Mouse (Mus musculus): ENCODE data around the gene Casp2.

Casp2 gene

DNA sequence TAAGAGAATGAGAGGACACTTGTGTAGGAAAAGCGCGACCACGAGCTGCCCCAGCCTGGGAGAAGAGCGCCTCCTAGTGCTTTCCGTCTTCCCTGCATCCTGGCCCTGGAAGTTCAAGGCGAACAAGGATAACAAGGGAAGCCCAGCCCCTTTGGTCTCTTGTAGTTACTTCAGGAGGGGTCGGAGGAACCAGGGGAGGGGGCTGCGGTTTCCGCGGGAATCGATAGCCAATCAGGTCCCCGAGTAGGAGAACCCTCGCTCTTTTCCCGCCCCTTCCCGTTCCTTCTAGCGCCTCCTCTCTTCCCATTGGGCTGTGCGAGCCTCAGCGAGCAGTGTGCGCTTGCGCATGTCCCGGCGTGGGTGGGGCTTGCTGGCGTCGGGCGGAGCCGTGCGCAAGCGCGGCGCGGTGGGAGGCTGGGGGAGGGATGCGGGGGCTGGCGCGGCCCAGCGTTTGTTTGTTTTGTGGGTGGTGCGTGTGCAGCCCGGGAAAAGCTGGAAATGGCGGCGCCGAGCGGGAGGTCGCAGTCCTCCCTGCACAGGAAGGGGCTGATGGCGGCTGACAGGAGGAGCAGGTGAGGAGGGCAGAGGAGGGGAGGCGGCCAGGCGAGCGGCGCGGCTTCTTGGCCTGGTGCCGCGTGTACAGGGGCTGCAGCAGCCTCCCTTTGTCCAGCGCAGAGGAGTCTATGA is at the start of gene Casp2:
Casp2 (plus strand) TSS at position 360 of the 687 bp plus-strand sequence.
- peak; percentile 98 for DNase-seq (ENCODE audit: low read depth)

- DNase-seq (ENCODE audit: low read depth) = no peak
These were observed 49.8 kb upstream of the Casp2 start, which contains the start of gene Tas2r144 for GRCm38 (mm10) chr6:42215028-42215427. Gene Tas2r144, plus strand, starts transcription at chr6:42215328.

DNA sequence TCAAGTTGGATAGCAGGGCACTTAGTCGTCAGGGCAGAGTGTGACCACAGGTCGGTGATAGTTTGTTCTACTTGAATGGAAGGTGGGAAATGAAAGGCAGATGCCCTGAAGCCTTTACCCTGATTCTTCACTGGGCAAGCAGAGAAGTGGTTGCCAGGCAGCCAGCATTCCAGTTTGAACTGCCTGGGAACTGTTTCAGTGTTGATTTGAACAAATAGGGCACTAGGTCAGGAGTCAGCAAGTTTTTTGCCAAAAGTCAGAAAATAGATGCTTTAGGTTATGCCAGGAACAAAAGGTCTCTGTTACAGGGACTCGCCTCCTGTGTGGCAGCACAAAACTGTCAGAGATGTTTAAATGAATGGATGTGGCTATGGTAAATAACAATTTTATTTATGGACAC is 42.5 kb upstream of the Casp2 start:
- DNase-seq (ENCODE audit: low read depth) = no peak

DNA sequence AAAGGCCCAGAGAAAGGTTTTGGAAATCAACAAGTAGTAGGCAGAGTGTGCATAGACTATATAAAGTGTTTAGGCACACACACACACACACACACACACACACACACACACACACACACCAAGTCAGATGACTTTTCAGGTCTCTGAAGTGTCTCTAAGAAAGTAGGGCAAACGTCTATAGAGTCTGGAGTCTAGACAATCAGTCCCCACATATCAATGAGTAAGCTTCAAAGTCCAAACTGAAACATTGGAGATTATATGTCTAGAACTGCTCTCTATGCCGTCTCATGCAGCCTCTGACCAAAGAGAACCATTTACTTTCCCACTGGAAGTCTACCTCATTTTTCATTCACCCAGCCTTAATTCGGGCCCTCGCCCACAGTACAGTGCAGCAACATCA is 39.7 kb upstream of the Casp2 start:
- no peak for DNase-seq (ENCODE audit: low read depth)

DNA sequence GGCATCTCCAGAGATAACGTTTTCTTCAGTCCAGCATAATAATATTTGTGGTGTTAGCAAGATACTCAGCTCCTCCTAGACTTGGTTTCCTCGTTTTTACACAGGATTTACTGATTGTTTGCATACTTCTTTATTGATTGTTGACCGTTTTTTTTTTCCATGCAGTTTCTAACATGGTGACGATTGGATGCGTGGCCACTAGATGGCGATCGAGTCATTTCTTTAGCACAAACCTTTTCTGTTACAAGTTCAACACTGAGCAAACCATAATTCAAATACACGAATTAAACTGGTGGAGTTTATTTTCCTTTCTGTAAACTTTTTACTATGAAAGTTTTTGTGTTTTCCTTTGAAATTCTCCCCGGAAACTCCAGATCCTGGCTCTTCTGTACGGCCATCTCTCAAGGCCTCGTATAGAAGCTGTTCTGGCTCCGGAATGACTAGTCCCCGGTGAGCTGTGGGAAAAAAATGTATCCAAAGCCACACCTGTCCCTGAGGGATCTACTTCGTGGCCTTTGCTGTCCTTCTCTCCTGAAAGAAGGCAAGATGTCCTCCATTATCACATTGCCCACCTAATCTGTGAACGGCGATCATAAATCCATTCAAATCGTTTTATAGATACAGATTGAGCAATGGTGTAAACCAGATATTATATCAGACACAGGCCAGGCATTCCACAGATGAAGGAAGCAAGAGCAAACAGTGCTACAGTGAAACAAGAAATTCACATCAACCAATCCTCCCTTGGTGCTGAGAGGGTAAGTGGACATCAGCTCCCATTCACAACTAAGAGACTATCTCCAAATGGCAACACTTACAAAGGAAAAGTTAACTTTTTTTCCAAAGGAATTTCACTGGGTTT is 37.3 kb upstream of the Casp2 start:
- peak; percentile 88 for DNase-seq (ENCODE audit: low read depth)

- DNase-seq (ENCODE audit: low read depth) = no peak
These were observed 35.2 kb upstream of the Casp2 start for GRCm38 (mm10) chr6:42229610-42230009.

GRCm38 (mm10) chr6:42231191-42231590 is 33.6 kb upstream of the Casp2 start:
- no peak for DNase-seq (ENCODE audit: low read depth)

GRCm38 (mm10) chr6:42237276-42237805 is 27.4 kb upstream of the Casp2 start:
- DNase-seq (ENCODE audit: low read depth) = no peak

- DNase-seq (ENCODE audit: low read depth) = no peak
These were observed 23.3 kb upstream of the Casp2 start for GRCm38 (mm10) chr6:42241311-42242045.

DNA sequence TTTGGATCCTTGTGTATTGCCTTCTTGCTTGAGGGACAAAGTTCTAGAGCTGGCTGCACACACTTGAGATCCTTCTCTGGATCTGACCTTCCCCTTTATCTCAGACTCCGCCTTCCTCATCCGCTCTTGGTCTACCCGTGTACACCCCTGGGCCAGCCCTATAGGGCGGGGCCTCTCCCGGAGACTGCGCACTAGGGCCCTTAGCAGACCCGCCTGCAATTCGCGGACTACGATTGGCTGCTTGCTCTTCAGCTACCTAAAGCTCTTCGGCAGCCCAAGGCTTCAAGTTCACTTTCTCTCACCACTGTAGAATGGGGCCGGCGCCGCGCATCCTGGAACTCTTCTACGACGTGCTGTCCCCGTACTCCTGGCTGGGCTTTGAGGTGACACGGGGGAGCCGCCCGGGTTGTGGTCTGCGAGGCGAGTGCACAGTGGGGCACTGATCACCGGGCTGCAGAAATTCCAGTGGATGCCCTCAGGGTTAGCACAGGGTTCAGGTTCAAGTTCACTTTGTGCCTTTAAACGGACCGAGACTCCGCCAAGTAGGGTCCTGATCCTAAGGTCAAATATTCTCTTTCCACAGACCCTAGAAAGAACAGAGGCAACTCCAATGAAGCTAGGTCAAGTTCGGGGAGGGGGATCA is 19.0 kb upstream of the Casp2 start, which contains the start of gene Gstk1:
Gstk1 (plus strand) TSS at position 225 of the 643 bp plus-strand sequence.
- DNase-seq (ENCODE audit: low read depth) = peak; percentile 91

GRCm38 (mm10) chr6:42247173-42247572 is 17.6 kb upstream of the Casp2 start:
- DNase-seq (ENCODE audit: low read depth) = peak; percentile 27

- no peak for DNase-seq (ENCODE audit: low read depth)
These were observed 16.8 kb upstream of the Casp2 start for GRCm38 (mm10) chr6:42247981-42248380.

GRCm38 (mm10) chr6:42251791-42252190 is 13.0 kb upstream of the Casp2 start:
- no peak for DNase-seq (ENCODE audit: low read depth)

- no peak for DNase-seq (ENCODE audit: low read depth)
These were observed 11.7 kb upstream of the Casp2 start for GRCm38 (mm10) chr6:42253103-42253502.

DNA sequence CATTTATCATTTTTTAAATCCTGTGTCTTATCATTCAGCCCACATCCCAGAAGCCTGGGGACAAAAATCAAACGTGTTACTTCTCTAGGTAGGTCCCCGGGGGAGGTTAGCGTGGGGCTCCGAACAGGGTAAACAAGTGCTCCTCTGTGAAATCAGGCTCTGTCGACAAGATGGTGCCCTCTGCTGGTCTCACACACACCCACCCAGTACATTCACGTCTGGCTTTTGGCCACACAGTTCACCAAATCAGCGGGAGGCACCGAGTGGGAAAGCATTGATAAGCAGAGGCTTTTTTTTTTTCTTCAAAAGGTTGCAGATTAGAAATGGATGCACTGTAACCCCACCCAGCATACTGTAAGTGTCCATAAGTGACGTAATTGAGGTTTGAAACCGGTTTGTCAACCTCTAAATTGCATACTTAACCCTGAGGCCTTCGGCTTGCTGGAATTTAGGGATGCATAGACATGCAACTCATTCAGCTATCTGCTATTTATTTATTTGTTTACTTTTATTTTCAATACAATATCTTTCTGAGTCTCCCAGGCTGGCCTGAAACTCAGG is 7.4 kb upstream of the Casp2 start:
- DNase-seq (ENCODE audit: low read depth) = peak; percentile 72

DNA sequence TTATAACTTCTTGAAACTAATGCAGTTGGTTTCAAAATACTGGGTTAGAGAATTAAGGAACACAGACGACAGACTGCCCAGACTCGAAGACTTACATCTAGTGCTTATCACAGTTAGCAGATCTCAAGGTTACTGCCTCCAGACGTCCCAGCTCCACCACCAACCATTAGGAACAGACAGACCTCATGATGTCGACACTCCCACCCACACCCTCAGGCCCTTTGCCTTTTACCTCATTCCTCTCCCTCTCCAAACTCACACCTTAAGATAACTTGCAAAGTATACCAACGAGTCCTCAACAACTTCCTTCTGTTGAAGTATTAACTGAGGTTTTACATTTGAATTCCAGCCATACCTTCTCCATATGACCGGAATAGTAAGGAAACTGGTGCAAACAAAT is 4.4 kb upstream of the Casp2 start:
- DNase-seq (ENCODE audit: low read depth) = no peak

DNA sequence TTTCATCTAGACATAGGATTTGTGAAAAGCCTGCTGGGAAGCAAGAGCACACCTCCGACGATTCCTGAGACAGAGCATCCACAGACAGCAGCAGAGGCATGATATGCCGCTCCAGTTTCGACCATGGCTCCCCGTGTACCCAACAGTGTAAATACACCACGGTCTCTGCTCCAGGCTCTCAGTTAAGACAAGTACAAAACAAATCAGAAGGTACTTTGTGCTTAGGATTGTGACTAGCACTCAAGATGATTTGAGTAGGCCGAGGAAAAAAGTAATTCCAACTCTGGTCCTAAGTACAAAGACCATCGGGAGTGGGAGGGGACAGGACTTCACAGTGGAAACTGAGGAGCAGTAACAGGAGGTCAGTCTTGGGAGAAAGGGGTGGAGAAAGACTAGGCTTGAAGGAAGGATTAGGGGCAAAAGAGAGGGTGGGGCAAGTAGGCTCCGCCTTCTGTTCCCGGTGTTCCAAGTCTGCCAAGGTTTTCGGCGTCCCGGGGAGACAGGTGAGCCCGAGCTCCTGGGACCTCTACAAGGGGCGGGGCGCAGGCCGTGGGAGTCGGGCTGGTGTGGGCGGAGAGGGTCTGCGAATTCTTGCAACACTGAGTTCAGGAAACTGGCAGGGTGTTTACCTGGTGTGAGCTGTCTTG is 3.1 kb upstream of the Casp2 start, which contains the start of gene Tmem139:
Tmem139 (plus strand) TSS at position 447 of the 647 bp plus-strand sequence.
- no peak for DNase-seq (ENCODE audit: low read depth)

- peak; percentile 81 for DNase-seq (ENCODE audit: low read depth)
These were observed 876 bp downstream of the Casp2 start for GRCm38 (mm10) chr6:42265391-42266330.

DNA sequence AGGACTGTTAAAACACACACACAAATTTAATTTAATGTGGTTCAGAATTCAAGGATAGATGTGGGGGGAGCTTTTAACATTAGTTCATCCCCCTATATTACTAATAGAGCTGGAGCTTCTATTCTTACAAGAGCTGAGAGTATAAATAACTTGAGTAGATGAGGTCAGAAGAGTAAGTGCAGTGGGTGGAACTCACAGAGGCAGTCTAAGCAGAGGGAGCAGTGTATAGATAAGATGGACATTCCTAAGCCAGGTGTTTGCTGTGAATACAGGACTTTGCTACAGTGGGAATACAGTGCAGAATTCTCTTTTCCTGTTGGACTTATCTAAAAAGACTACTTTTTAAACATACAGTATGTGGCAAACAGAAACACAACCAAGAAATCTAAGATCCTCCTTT is 6.0 kb downstream of the Casp2 start:
- no peak for DNase-seq (ENCODE audit: low read depth)

DNA sequence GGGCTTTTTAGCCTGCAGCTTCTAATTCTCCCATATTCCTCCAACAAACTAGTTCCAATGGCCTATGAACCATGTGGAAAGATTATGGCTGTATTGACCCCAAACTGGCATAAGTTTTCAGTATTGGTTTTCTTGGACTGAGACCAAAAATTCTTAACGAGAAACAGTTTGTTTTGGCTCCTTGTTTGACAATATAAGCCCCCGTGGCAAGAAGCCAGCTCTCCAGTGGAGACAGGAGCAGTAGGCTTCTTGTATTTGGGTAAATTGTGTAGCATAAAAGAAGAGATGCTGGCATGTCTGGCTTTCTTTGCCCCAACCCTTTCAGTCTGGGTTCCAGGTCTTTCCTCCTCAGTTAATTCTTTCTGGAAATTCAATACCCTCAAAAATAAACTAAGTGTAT is 11.4 kb downstream of the Casp2 start:
- DNase-seq (ENCODE audit: low read depth) = no peak

Measured in induced T-regulatory cell, adult 2 months (primary cell).